Mouse (Mus musculus): ENCODE measurements around the gene Eid2. TPM values are rescaled to one million over a fixed set of nuclear protein-coding genes. Genes with fewer than 3 reads are reported as not detected.
A peak's percentile ranks its signal among the peaks of the same experiment; 100 is the strongest.

Eid2 gene
- total and polyA plus RNA-seq, 3 experiments = not detected

DNA sequence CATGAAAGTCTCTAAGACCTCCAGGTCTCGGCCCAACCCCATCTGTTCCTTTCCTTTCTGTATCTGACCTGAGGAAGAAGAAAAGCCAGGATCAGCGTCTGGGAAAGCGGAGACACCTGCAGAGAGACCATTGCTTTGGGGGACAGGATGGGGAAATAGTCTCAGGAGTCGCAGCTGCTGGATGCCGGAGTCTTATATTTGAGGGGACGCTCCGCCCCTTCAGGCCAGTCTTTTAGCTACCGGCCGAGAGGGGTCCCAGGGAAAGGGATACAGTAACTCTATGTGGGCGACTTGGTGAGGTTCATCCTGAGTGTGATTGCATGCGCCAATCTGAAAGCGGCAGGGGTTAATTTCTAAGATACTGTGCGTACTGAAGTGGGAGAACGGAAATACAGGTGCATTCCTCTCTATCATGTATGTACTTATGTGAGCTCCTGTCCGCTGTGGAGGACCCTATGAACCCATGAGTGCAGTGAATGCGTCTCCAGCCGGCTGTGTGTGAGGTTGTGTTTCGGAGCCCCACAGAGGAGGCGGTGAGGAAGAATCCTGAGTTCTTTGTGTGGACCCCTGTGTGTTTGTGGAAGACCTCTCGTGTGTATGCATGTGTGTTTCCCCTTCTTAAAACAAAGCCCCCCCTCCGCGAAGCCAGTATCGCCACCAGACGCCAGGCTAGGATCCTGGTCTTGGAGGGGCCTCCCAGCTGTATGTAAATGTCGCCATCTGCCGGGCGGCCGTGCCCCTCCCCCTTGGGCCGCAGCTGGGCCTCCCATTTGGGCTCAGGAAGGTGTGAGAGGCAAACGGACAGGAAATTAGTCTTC is 34.1 kb downstream of the Eid2 start, which contains the start of gene Dll3:
Dll3 (minus strand) TSS at position 623 of the 818 bp plus-strand sequence.
- TF ChIP-seq JUN (IDR thresholded peaks at IDR 0.05; ENCODE audit: insufficient read depth, low read depth, low read length) (no peak), POLR2A (IDR thresholded peaks at IDR 0.05; ENCODE audit: low read depth, low read length) (no peak), KAT2A (IDR thresholded peaks at IDR 0.05; ENCODE audit: insufficient replicate concordance, low read length) (no peak), ZC3H11A (IDR thresholded peaks at IDR 0.05; ENCODE audit: low read depth, low read length) (no peak), MAX (IDR thresholded peaks at IDR 0.05; ENCODE audit: low read length) (peak; percentile 33; the same call in 1 of the 2 replicates), BHLHE40 (IDR thresholded peaks at IDR 0.05; ENCODE audit: low read depth, low read length) (peak; percentile 47), SMC3 (IDR thresholded peaks at IDR 0.05; ENCODE audit: low read depth, low read length) (peak; percentile 53), MAZ (IDR thresholded peaks at IDR 0.05; ENCODE audit: low read depth, low read length) (peak; percentile 65; the same call in 1 of the 2 replicates), IRF4 (IDR thresholded peaks at IDR 0.05; ENCODE audit: low read depth, low read length) (peak; percentile 59), SIN3A (IDR thresholded peaks at IDR 0.05; ENCODE audit: low read length) (peak; percentile 61; the same call in 1 of the 2 replicates), TBP (conservative IDR thresholded peaks at IDR 0.05; ENCODE audit: low read depth, low read length) (no peak), TCF12 (IDR thresholded peaks at IDR 0.05; ENCODE audit: low read depth, low read length) (peak; percentile 78), USF2 (conservative IDR thresholded peaks at IDR 0.05; ENCODE audit: low read depth, low read length) (no peak), MXI1 (IDR thresholded peaks at IDR 0.05; ENCODE audit: low read depth, low read length) (0 out of 2 replicates have a peak, but pooled peaks have one; percentile 29), CHD1 (IDR thresholded peaks at IDR 0.05; ENCODE audit: low read depth, low read length) (no peak), UBTF (IDR thresholded peaks at IDR 0.05; ENCODE audit: low read depth, low read length) (no peak), HCFC1 (IDR thresholded peaks at IDR 0.05; ENCODE audit: low read depth, low read length) (no peak), EP300 (IDR thresholded peaks at IDR 0.05; ENCODE audit: low read length) (peak; percentile 41; the same call in 1 of the 2 replicates), NELFE (IDR thresholded peaks at IDR 0.05; ENCODE audit: low read depth, low read length) (no peak), CTCF (conservative IDR thresholded peaks at IDR 0.05 in 1 of 2, IDR thresholded peaks at IDR 0.05 in 1 of 2; ENCODE audit: low read depth in 2 of 2, low read length in 2 of 2) (peak in 1 of 2 experiments; percentile 68; a peak in 2 of 4 replicates), E2F4 (IDR thresholded peaks at IDR 0.05; ENCODE audit: insufficient replicate concordance, low read depth, low read length) (no peak), ZNF384 (IDR thresholded peaks at IDR 0.05; ENCODE audit: low read depth, low read length) (no peak), POLR2AphosphoS2 (IDR thresholded peaks at IDR 0.05; ENCODE audit: low read depth, low read length) (no peak), RAD21 (IDR thresholded peaks at IDR 0.05; ENCODE audit: low read depth, low read length) (peak; percentile 53), GABPA (IDR thresholded peaks at IDR 0.05; ENCODE audit: insufficient replicate concordance, low read depth, low read length) (no peak), NRF1 (IDR thresholded peaks at IDR 0.05; ENCODE audit: low read depth, low read length) (peak; percentile 53; the same call in 1 of the 2 replicates), ETS1 (conservative IDR thresholded peaks at IDR 0.05; ENCODE audit: low read depth, low read length) (peak; percentile 43), CHD2 (IDR thresholded peaks at IDR 0.05; ENCODE audit: low read length) (peak; percentile 76), ZKSCAN1 (IDR thresholded peaks at IDR 0.05; ENCODE audit: borderline replicate concordance, low read depth, low read length) (no peak), ELF1 (IDR thresholded peaks at IDR 0.05; ENCODE audit: low read depth, low read length) (peak; percentile 37; the same call in 1 of the 2 replicates), MEF2A (IDR thresholded peaks at IDR 0.05; ENCODE audit: borderline replicate concordance, low read depth, low read length) (peak; percentile 39; the same call in 1 of the 2 replicates), MAFK (IDR thresholded peaks at IDR 0.05; ENCODE audit: insufficient replicate concordance, low read length) (no peak), JUND (conservative IDR thresholded peaks at IDR 0.05; ENCODE audit: low read depth, low read length) (no peak)
- Histone ChIP-seq H3K4me2 (ENCODE audit: insufficient read depth, low read depth, poor library complexity, severe bottlenecking) (peak within 1 kb of the TSS; percentile 54; the same call in 1 of the 2 replicates), H3K4me1 (ENCODE audit: control insufficient read depth in 1 of 2, insufficient read depth in 2 of 2) (peaks cover 10 to 21% of the 10 kb centered on the region in 2 experiments), H3K79me2 (replicated peaks; ENCODE audit: control insufficient read depth, extremely low read depth, insufficient read depth, poor library complexity, severe bottlenecking) (no peaks in the 10 kb centered on the region), H3K27me3 (replicated peaks) (no peaks in the 10 kb centered on the region), H3K27ac (ENCODE audit: insufficient read depth, low read depth) (no peak within 1 kb of the TSS), H3K4me3 (replicated peaks in 1 of 3; ENCODE audit: low read depth in 2 of 3, low read length in 2 of 3, poor library complexity in 1 of 3) (no peak within 1 kb of the TSS), H3K9ac (ENCODE audit: insufficient read depth, low read depth) (no peak within 1 kb of the TSS), H3K36me3 (replicated peaks in 1 of 2; ENCODE audit: control insufficient read depth in 1 of 2, insufficient read depth in 1 of 2, low read length in 1 of 2) (peaks cover 17 to 31% of the 10 kb centered on the region in 2 experiments), H3K9me3 (replicated peaks; ENCODE audit: low read length) (no peaks in the 10 kb centered on the region)
- in situ Hi-C loops (cut with MboI; ENCODE audit: low pct_ligation_motif_present, low pct_unique_long_range_greater_than_20kb, low sequenced_read_pairs) (no loop called here), dilution Hi-C loops (cut with MboI; ENCODE audit: extremely low pct_ligation_motif_present, extremely low pct_unique_long_range_greater_than_20kb, low sequenced_read_pairs) (no loop called here)
- peak; percentile 46 for DNase-seq (ENCODE audit: extremely low read depth)

Data from CH12.LX (cell line).